Mouse (Mus musculus) stomach, postnatal 0 days (tissue): ENCODE data around the gene Ganab.

ENCODE experiments used
- CTCF ChIP-seq: IDR thresholded peaks from 2 replicates; pipeline ENCODE4 v1.5.1; 2016; ENCODE audit warnings: antibody characterized with exemption, low read depth, mild to moderate bottlenecking, moderate library complexity
- EP300 ChIP-seq: optimal IDR thresholded peaks from 2 replicates; pipeline ENCODE3; 2016; ENCODE audit warnings: antibody characterized with exemption

- TF ChIP-seq CTCF = no peak
- peak; percentile 25 for TF ChIP-seq EP300
These were observed 46.9 kb downstream of the Ganab start for GRCm38 (mm10) chr19:8944750-8945149.
